Mouse (Mus musculus) heart, embryonic 10.5 days (tissue): ENCODE results near the gene Cuta. TPM values are rescaled to one million over a fixed set of nuclear protein-coding genes. Genes with fewer than 3 reads are reported as not detected.
"Not testable (repeated sequence)": the region's sequence is repeated elsewhere in the genome, so short reads cannot be mapped to it uniquely, and the experiment has no call there.

Experiments used
- DNase-seq: peaks from one replicate; pipeline ENCODE4 v3.0.0-alpha.2; 2017; ENCODE audit warnings: low spot score
- H3K27ac ChIP-seq: fragments of 300-500 bp; sonication (generic); 2 replicates; pipeline ENCODE4 v1.5.1; 2016; ENCODE audit warnings: mild to moderate bottlenecking
- H3K27me3 ChIP-seq: fragments of 300-500 bp; sonication (generic); 2 replicates; pipeline ENCODE4 v1.6.1; 2016; ENCODE audit warnings: mild to moderate bottlenecking; ENCODE audit not compliant: poor library complexity, insufficient read depth, severe bottlenecking
- H3K36me3 ChIP-seq: fragments of 300-500 bp; sonication (generic); 2 replicates; pipeline ENCODE4 v1.6.1; 2016; ENCODE audit warnings: mild to moderate bottlenecking, moderate library complexity
- H3K4me1 ChIP-seq: fragments of 300-500 bp; sonication (generic); 2 replicates; pipeline ENCODE4 v1.6.1; 2016; ENCODE audit warnings: mild to moderate bottlenecking
- H3K4me3 ChIP-seq: fragments of 300-500 bp; sonication (generic); 2 replicates; pipeline ENCODE4 v1.5.1; 2016; ENCODE audit warnings: mild to moderate bottlenecking, moderate library complexity
- H3K9me3 ChIP-seq: fragments of 300-500 bp; sonication (generic); 2 replicates; pipeline ENCODE4 v1.6.1; 2016; ENCODE audit warnings: mild to moderate bottlenecking, moderate library complexity
- WGBS: fragments of 180-500 bp; shearing (Covaris S2); methylation state at CpG from one replicate; pipeline ENCODE4 v1.1.7; 2016; 5-methylcytosine and 5-hydroxymethylcytosine counted together
- polyA plus RNA-seq: library from polyadenylated mRNA; unstranded; fragments of >200 nt; fragmentation: Nextera tagmentation; extraction: Ambion mirVana; gene quantifications from 2 replicates; pipeline ENCODE4 v1.2.1, GENCODE M21; 2016

Gene Cuta
- polyA plus RNA-seq, 1 experiment from 2014 or later: 155 TPM

GRCm38 (mm10) chr17:26918343-26918742 is 21.0 kb downstream of the Cuta start:
- DNase-seq: no peak
- Histone ChIP-seq H3K4me3 (peak overlapping the region; percentile 81), H3K27ac (no peak overlapping the region), H3K4me1 (peaks cover 7% of the 10 kb centered on the region; the same call in 1 of the 2 replicates), H3K27me3 (no peaks in the 10 kb centered on the region), H3K9me3 (no peaks in the 10 kb centered on the region), H3K36me3 (peaks cover 17% of the 10 kb centered on the region)
- WGBS: 80% methylated on average over 2 of the region's 2 CpGs

GRCm38 (mm10) chr17:26917560-26917959 is 21.8 kb downstream of the Cuta start:
- Histone ChIP-seq H3K4me3 (peak overlapping the region; percentile 81), H3K27ac (peak overlapping the region; percentile 91), H3K36me3 (peaks cover 14% of the 10 kb centered on the region)
- H3K27me3 ChIP-seq, H3K9me3 ChIP-seq, H3K4me1 ChIP-seq, DNase-seq: not testable (repeated sequence)
- under 1% methylated on average over 12 of the region's 12 CpGs for WGBS

- peak; percentile 100 for DNase-seq
- Histone ChIP-seq H3K27me3 (no peaks in the 10 kb centered on the region), H3K27ac (peak within 1 kb of the TSS; percentile 91), H3K4me1 (peaks cover 7% of the 10 kb centered on the region; the same call in 1 of the 2 replicates), H3K4me3 (peak within 1 kb of the TSS; percentile 81), H3K9me3 (no peaks in the 10 kb centered on the region), H3K36me3 (peaks cover 14% of the 10 kb centered on the region)
- WGBS: under 1% methylated on average over 66 of the region's 72 CpGs
Observed at GRCm38 (mm10) chr17:26916711-26917482, 22.5 kb downstream of the Cuta start, which contains the start of gene Kifc5b. TSS of gene Kifc5b (plus strand) at chr17:26917091.

- H3K9me3 ChIP-seq: no peaks in the 10 kb centered on the region
- peaks cover 7% of the 10 kb centered on the region; the same call in 1 of the 2 replicates for H3K4me1 ChIP-seq
- H3K27me3 ChIP-seq: no peaks in the 10 kb centered on the region
- no peak overlapping the region for H3K4me3 ChIP-seq
- no peak overlapping the region for H3K27ac ChIP-seq
- H3K36me3 ChIP-seq: no peaks in the 10 kb centered on the region
- DNase-seq: no peak
- WGBS: 53% methylated on average over 1 of the region's 1 CpGs
Observed at GRCm38 (mm10) chr17:26915248-26915647, 24.1 kb downstream of the Cuta start.

GRCm38 (mm10) chr17:26907506-26907905 is 31.9 kb downstream of the Cuta start:
- H3K4me3 ChIP-seq, H3K9me3 ChIP-seq, H3K4me1 ChIP-seq, DNase-seq, H3K36me3 ChIP-seq, H3K27ac ChIP-seq, H3K27me3 ChIP-seq: not testable (repeated sequence)
- WGBS: 87% methylated on average over 15 of the region's 15 CpGs

- Histone ChIP-seq H3K36me3 (no peaks in the 10 kb centered on the region), H3K27ac (no peak overlapping the region), H3K27me3 (no peaks in the 10 kb centered on the region), H3K9me3 (no peaks in the 10 kb centered on the region; the same call in 1 of the 2 replicates), H3K4me1 (no peaks in the 10 kb centered on the region), H3K4me3 (no peak overlapping the region)
- no peak for DNase-seq
- WGBS: 49% methylated on average over 5 of the region's 5 CpGs
Observed at GRCm38 (mm10) chr17:26904320-26904719, 35.0 kb downstream of the Cuta start.

GRCm38 (mm10) chr17:26900916-26901315 is 38.5 kb downstream of the Cuta start:
- Histone ChIP-seq H3K27me3 (no peaks in the 10 kb centered on the region), H3K4me1 (peaks cover 18% of the 10 kb centered on the region)
- WGBS: 82% methylated on average over 6 of the region's 6 CpGs

GRCm38 (mm10) chr17:26895578-26895977 is 43.8 kb downstream of the Cuta start:
- peak; percentile 85 for DNase-seq
- H3K4me1 ChIP-seq: peaks cover 51% of the 10 kb centered on the region
- WGBS: 16% methylated on average over 10 of the region's 10 CpGs
- H3K9me3 ChIP-seq: no peaks in the 10 kb centered on the region
- H3K36me3 ChIP-seq: no peaks in the 10 kb centered on the region
- H3K27ac ChIP-seq: no peak overlapping the region
- no peak overlapping the region for H3K4me3 ChIP-seq
- no peaks in the 10 kb centered on the region for H3K27me3 ChIP-seq

More at GRCm38 (mm10) chr17:26900916-26901315, 38.5 kb downstream of the Cuta start:
- no peaks in the 10 kb centered on the region for H3K36me3 ChIP-seq
- H3K9me3 ChIP-seq: no peaks in the 10 kb centered on the region
- H3K4me3 ChIP-seq: no peak overlapping the region
- no peak for DNase-seq
- H3K27ac ChIP-seq: no peak overlapping the region

GRCm38 (mm10) chr17:26894342-26894741 is 45.0 kb downstream of the Cuta start:
- H3K4me3 ChIP-seq: no peak overlapping the region
- H3K27ac ChIP-seq: peak overlapping the region; percentile 83
- H3K36me3 ChIP-seq: no peaks in the 10 kb centered on the region
- 81% methylated on average over 6 of the region's 6 CpGs for WGBS
- H3K4me1 ChIP-seq: peaks cover 51% of the 10 kb centered on the region
- no peaks in the 10 kb centered on the region for H3K9me3 ChIP-seq
- DNase-seq: no peak
- H3K27me3 ChIP-seq: no peaks in the 10 kb centered on the region

- peak overlapping the region; percentile 83 for H3K27ac ChIP-seq
- 52% methylated on average over 6 of the region's 6 CpGs for WGBS
- no peaks in the 10 kb centered on the region for H3K27me3 ChIP-seq
- no peak overlapping the region for H3K4me3 ChIP-seq
- peaks cover 53% of the 10 kb centered on the region for H3K4me1 ChIP-seq
- DNase-seq: no peak
- H3K36me3 ChIP-seq: no peaks in the 10 kb centered on the region
- no peaks in the 10 kb centered on the region for H3K9me3 ChIP-seq
Observed at GRCm38 (mm10) chr17:26893492-26893891, 45.9 kb downstream of the Cuta start.

- H3K27ac ChIP-seq: peak overlapping the region; percentile 83
- H3K36me3 ChIP-seq: no peaks in the 10 kb centered on the region
- peaks cover 60% of the 10 kb centered on the region for H3K4me1 ChIP-seq
- 34% methylated on average over 16 of the region's 16 CpGs for whole genome bisulfite sequencing
- peak; percentile 92 for DNase-seq
- no peaks in the 10 kb centered on the region for H3K9me3 ChIP-seq
- peak overlapping the region; percentile 36 for H3K4me3 ChIP-seq
- H3K27me3 ChIP-seq: no peaks in the 10 kb centered on the region
Observed at GRCm38 (mm10) chr17:26892635-26893375, 46.6 kb downstream of the Cuta start.

GRCm38 (mm10) chr17:26887926-26888325 is 51.4 kb downstream of the Cuta start:
- Histone ChIP-seq H3K27me3 (no peaks in the 10 kb centered on the region), H3K4me1 (peaks cover 68% of the 10 kb centered on the region), H3K27ac (peak overlapping the region; percentile 70), H3K36me3 (no peaks in the 10 kb centered on the region), H3K4me3 (no peak overlapping the region), H3K9me3 (no peaks in the 10 kb centered on the region)
- WGBS: 20% methylated on average over 3 of the region's 3 CpGs
- DNase-seq: no peak
